Mouse (Mus musculus): ENCODE data around the gene Atg10.

Gene Atg10

DNA sequence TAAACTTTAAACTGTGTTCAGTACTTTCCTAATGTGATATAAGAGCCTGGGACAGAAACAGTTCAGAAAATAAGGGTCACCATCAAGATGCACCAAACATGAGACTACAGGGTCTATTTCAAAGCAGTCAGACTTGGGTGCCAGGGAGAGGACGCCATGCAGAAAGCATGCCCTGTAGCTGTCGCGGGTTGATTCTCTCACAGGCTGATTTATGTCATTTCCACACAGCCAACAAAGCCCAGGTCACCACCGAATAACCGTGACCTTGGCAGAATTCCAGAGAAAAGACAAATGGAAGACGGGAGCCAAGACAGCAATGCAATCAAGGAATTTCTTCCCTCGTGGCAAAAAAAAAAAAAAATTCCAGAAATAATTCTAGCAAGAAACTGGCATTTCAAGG is 94.7 kb downstream of the Atg10 start:
- in situ Hi-C loops (cut with MboI, MseI), result loop anchor here (5.0 kb wide), 1 partner anchor 48 kb away; no protein-coding TSS in a partner anchor

- in situ Hi-C loops (cut with MboI, MseI), result loop anchor here (5.0 kb wide), 1 partner anchor 49 kb away; no protein-coding TSS in a partner anchor
Observed at GRCm38 (mm10) chr13:91128581-91128980, 95.2 kb downstream of the Atg10 start.

GRCm38 (mm10) chr13:91118156-91118555 is 105.6 kb downstream of the Atg10 start:
- in situ Hi-C loops (cut with MboI, MseI), result no loop called here

DNA sequence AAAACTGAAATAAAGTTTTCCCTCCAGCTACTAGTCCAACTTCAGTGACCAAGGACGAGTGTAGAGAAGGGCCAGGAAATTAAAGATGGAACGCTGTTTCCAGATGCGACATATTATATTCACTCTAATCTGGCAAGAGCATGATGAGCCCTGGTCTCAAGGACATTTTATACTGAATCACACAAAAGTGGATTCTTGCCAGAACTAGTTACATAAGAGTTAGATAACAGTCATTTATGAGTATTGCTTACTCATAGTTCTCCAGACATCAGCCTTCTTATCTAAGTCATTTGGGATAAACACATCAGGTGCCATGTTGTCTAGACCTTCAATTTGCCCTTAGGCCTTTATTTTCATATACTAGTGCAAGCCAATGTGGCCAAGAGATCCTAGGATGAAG is 108.9 kb downstream of the Atg10 start:
- in situ Hi-C loops (cut with MboI, MseI), result no loop called here

GRCm38 (mm10) chr13:91107308-91107946 is 116.3 kb downstream of the Atg10 start:
- in situ Hi-C loops (cut with MboI, MseI), result no loop called here

GRCm38 (mm10) chr13:91102238-91102637 is 121.5 kb downstream of the Atg10 start:
- in situ Hi-C loops (cut with MboI, MseI), result no loop called here

GRCm38 (mm10) chr13:91100417-91100816 is 123.4 kb downstream of the Atg10 start:
- in situ Hi-C loops (cut with MboI, MseI), result no loop called here

DNA sequence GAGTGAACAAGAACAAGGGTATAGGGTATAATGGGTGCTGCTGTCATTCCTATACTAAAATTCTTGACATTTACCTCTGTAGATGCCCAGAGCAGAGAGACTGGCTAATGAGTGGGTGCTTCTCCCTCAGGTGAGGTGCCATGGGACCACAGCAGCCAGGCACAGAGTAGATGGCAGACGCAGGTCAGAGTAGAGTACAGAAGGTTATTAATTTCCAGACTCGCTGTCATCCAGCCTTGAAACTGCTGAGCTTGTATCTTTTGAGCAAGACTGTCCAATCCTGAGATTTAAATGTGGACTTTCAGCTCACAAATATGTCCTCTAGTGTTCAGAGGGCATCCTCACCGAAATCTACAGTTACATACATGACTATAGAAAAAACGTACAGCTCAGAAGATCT is 128.9 kb downstream of the Atg10 start:
- in situ Hi-C loops (cut with MboI, MseI), result no loop called here

GRCm38 (mm10) chr13:91094196-91094595 is 129.6 kb downstream of the Atg10 start:
- in situ Hi-C loops (cut with MboI, MseI), result no loop called here

DNA sequence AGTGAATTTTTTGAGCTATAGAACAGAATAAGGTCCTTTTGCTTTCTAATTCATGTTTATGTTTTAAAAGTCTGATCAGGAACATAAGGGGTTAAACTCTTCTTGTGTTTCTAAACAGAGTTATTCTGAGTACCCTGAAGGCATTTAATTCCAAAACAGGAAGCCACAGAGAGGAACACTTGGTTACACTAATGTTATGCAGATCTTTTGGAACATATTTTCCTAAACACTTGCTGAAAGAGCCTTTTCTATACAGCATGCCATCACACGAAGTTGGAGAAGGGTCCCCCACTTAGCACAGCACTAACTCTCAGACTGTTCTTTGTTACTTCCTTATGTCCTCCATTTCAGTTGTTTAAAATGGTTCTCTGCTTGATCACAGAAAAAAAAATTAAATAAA is 130.2 kb downstream of the Atg10 start:
- in situ Hi-C loops (cut with MboI, MseI), result no loop called here

DNA sequence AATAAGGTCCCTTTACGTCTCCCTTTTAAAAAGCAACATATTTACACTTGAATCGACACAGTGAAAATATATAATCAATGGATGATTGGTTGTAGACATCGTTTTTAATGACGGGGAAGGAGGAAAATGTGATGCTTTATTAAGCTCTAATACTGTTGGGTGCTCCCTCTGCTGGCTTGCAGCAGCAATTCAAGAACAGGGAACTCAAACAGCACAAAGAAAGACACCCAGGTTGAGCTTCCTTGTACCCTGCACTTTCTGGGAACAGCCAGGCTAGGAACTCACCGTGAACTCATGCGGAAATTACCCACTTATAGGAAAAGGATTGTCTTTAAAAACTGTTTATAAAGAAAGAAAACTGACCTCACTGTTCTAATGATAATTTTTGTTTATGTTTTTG is 130.6 kb downstream of the Atg10 start:
- in situ Hi-C loops (cut with MboI, MseI), result no loop called here

GRCm38 (mm10) chr13:91091731-91092190 is 132.0 kb downstream of the Atg10 start:
- in situ Hi-C loops (cut with MboI, MseI), result no loop called here

DNA sequence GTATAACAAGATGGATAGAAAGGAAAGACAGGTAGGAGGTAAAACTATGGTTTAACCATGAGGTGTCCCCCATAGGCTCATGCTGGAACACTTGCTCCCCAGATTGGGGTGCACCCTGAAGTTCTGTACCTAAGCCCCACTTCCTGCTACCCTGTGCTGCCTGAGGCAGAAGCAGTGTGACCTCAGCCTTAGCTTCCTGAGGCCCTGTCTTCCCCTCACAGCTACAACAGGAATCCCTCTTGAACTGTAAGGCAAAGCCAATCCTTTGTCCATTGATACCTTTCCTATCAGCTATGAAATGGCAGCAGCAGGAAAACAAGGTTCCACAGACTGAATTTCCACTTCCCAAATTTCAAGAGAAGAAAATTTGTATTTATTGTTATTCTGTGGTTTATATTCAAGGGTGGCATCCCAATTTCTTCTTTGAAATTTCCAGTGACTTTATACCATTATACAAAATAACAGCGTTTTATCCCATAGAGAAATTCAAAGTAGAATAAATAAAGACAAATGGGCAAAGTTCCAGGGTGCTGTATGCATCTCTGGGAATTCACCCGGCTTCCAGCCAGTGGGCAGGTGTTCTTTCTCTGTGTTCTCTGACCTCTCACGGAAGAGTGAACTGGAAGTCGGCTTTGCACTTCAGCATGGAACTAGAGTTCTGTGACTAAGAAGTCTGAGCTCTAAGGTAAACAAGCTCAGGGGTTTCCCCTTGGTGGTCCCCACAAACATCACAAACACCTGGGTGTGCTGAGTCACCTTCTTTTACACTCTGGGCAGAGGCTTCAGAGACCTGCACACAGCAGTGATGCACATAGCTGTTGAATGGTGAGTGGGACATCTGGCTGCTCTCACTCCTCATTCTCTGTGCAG is 132.7 kb downstream of the Atg10 start:
- in situ Hi-C loops (cut with MboI, MseI), result no loop called here

DNA sequence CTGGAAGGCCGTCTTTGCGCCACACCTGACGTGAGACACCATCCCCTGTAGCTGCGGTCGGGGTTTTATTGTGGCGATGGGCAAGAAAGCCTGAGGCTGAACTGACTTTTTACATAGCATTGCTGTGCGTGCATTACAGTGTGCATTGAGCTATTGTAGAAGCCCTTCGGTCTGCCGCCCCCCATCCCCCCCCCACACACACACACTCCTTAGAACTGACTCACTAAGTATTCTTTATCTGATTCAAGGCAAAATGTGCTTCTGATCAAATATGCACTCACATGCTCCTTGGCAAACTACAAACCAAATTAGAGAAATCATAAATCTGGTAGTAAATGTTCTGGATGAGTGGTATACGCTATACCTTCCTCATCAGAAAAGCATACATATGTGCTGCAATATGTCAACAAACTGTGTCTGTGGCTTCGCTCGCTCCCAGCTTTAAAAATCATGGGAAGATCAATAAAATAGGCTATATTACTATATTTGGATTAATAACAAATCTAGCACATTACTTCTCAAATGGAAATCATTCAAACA is 137.3 kb downstream of the Atg10 start:
- in situ Hi-C loops (cut with MboI, MseI), result loop anchor here (5.0 kb wide), 1 partner anchor 124 kb away; no protein-coding TSS in a partner anchor

GRCm38 (mm10) chr13:91072351-91072750 is 151.4 kb downstream of the Atg10 start:
- in situ Hi-C loops (cut with MboI, MseI), result no loop called here

- in situ Hi-C loops (cut with MboI, MseI), result no loop called here
Observed at GRCm38 (mm10) chr13:91060871-91061270, 162.9 kb downstream of the Atg10 start.

- in situ Hi-C loops (cut with MboI, MseI), result no loop called here
Observed at GRCm38 (mm10) chr13:91048171-91048570, 175.6 kb downstream of the Atg10 start.

DNA sequence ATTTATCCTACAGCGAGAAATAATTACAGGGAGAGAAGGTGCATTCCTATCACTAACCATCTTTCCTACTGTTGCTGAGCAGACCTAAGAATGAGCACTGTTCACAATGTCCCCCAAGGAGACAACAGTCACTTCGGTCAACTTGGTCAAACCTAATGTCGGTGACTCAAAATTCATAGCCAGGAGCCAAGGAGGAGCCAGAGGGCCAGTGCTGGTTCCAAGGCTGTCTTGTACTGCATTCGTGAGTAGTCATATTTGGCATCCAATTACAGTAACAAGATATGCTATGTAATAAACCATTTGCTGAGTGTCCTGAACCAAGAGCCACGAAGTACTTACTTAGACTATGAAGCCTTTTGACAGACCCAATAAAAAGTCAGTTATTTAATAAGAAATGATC is 176.9 kb downstream of the Atg10 start:
- in situ Hi-C loops (cut with MboI, MseI), result no loop called here

DNA sequence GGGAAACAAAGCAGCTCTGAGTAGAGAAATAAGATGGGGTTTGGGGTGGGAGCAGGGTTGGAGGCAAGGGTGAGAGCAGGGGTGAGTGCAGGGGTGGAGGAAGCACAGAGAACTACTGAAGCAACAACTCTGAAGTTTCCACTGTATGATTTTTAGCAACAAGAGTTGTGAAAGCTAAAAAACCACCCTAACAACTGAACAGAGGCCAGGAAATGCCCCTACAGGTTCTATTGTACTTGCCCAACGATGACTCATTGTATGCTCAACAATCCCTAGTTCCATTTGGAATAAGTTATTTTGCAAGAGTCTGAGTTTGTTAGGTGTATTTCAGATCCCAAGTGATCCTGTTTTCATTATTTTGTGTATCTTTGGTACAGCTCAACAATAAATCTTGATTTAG is 182.5 kb downstream of the Atg10 start:
- in situ Hi-C loops (cut with MboI, MseI), result no loop called here

DNA sequence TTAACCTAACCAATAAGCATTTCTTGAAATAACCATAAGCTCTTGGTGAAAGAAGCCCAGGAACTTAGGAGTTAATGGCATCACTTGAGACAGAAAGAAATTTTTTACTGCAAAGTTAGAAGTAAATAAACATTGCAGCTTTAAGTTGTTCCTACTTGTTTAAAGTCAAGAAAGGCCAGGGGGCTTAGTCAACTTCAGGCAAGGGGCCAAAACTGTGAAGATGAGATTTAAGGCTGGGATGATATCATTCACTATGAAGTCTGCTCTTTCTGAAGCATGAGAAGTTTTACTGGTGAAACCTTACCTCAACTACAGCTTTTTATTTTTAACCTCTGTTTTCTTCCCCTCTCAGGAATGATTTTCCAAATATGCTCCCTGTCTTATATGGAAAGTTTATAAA is 183.3 kb downstream of the Atg10 start:
- in situ Hi-C loops (cut with MboI, MseI), result no loop called here

DNA sequence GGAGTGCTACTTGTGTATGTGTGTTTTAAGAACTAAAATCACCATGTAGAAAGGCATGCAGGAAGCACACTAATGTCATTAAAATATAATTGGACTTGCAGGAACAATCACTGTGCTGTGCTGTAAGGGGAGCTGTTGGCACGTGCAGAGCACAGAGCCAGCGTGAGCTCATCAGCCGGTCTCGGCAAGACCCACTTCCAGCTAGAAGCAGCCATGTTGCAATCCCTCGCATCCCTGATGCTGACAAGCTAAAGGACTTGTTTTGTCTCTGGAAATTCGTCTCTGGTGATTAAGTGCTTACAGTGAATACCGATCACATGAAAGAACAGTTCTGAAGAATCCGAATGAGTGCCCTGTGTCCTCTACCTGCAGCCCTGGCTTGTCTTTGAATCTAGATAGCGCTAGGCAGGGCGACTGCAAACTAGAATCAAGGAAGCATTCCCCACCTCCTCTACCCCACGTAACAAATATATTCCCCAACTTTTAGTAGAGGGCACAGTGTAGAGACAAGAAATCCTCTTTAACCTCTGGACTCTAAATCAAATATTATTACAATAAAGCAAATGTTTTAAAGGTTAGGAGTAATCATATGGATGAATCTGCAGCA is 184.5 kb downstream of the Atg10 start:
- in situ Hi-C loops (cut with MboI, MseI), result no loop called here

GRCm38 (mm10) chr13:91038636-91039035 is 185.1 kb downstream of the Atg10 start:
- in situ Hi-C loops (cut with MboI, MseI), result no loop called here
